Mouse (Mus musculus) brain, adult 10 weeks (tissue): Measurements from ENCODE around the gene Sctr. TPM values are rescaled to one million over a fixed set of nuclear protein-coding genes. Genes with fewer than 3 reads are reported as not detected.

Experiments used
- polyA plus RNA-seq: library from polyadenylated mRNA; stranded (reverse); fragments of 350-450 nt; fragmentation: Illumina TruSeq; extraction: RNeasy Lipid Tissue Mini Kit (QIAGEN cat#74804); gene quantifications from one replicate; pipeline ENCODE4 v1.2.3, GENCODE M21; 2015; ENCODE audit warnings: low read depth, low replicate concordance

Sctr gene
- polyA plus RNA-seq, result 0.51 TPM

GRCm38 (mm10) chr1:120006844-120007790 is at the start of gene Sctr:
Gene Sctr, plus strand, starts transcription at chr1:120006894.

GRCm38 (mm10) chr1:119996798-119997581 is 9.7 kb upstream of the Sctr start, which contains the start of gene Cfap221:
Gene Cfap221, minus strand, starts transcription at chr1:119997234.

DNA sequence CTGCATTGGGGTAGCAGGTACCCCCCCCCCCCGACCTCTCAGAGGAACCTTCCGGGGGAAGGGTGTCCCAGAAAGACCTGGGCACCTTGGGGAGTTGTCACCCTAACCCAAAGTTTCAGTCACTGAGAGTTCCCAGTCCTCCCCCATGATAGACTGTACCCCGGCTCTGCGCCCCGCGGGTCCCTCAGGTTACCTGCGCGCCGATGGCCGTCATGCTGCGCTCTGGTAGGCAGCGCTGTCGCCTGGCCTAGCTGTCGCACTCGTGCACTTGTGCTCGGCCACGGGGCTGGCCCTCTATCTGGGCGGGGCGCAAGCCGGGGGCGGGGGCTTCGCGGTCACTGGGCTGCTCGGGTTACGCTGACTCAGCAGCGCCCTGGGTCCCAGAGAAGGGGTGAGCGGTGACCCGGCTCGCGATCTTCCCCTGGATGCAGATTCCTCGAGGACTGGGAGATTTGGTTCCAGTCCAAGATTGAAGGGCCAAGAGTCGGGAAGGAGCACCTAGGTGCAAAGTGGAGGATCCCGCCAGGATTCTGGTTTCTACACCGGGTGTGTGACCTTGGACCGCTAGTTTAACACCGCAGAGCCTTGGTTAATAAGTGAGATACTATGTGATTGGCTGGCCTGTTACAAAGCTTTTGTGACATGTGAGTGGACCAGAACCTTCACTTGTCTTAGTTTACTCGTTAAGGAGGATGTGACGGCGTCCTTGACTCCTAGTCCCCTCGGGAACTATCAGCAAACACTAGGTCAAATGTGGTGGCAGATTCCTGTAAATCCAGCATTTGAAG is 67.0 kb downstream of the Sctr start, which contains the start of gene Tmem37:
TSS of gene Tmem37 (minus strand) at position 556 of the 788 bp plus-strand sequence.

Other genes with a start within 250 kb of the Sctr start
- gene Ptpn4, start 169.3 kb upstream of the Sctr start, polyA plus RNA-seq, result 46.5 TPM
- 8.0 TPM for gene Tmem177, start 93.7 kb upstream of the Sctr start, polyA plus RNA-seq
- 0.34 TPM for gene Cfap221, start 9.7 kb upstream of the Sctr start, polyA plus RNA-seq
- 1.9 TPM for gene Tmem37, start 67.2 kb downstream of the Sctr start, polyA plus RNA-seq
- gene Dbi, start 114.2 kb downstream of the Sctr start, polyA plus RNA-seq, result 756 TPM
- gene 3110009E18Rik, start 114.3 kb downstream of the Sctr start, polyA plus RNA-seq, result 3.3 TPM